Mouse (Mus musculus) layer of hippocampus, postnatal 10 days (tissue): Measurements from ENCODE around the gene Pate4. TPM values are rescaled to one million over a fixed set of nuclear protein-coding genes. Genes with fewer than 3 reads are reported as not detected.

Source experiments
- total RNA-seq, 2 experiments: library from RNA; stranded (reverse); gene quantifications; 2 replicates each; pipeline ENCODE4 v1.2.3; 2021

Gene Pate4
- total RNA-seq, 2 experiments from 2014 or later, result not detected

Other genes with a start within 250 kb of the Pate4 start
- gene Cdon, start 190.8 kb downstream of the Pate4 start, total RNA-seq, result 10 to 100 TPM in 1 of 2 experiments, 1 to 10 TPM in 1; 9.8 to 11.5 TPM
- not detected for gene Gm1113, start 93.7 kb downstream of the Pate4 start, total RNA-seq
- 10 to 100 TPM; 15.2 to 16.1 TPM for gene Ddx25, start 53.4 kb downstream of the Pate4 start, total RNA-seq
- gene Pus3, start 53.3 kb downstream of the Pate4 start, total RNA-seq, result 10 to 100 TPM; 12.0 to 13.4 TPM
- gene Pate2, start 41.7 kb downstream of the Pate4 start, total RNA-seq, result 1 to 10 TPM; 1.5 to 2.3 TPM
- 10 to 100 TPM; 12.5 to 14.6 TPM for gene Hyls1, start 41.5 kb downstream of the Pate4 start, total RNA-seq
- gene Pate3, start 36.3 kb upstream of the Pate4 start, total RNA-seq, result not detected
- gene Pate1, start 75.4 kb upstream of the Pate4 start, total RNA-seq, result not detected
- gene Gm17677, start 129.1 kb upstream of the Pate4 start, total RNA-seq, result not detected
- not detected for gene Gm17727, start 166.2 kb upstream of the Pate4 start, total RNA-seq
- gene Gm27235, start 178.2 kb upstream of the Pate4 start, total RNA-seq, result not detected
- not detected for gene D730048I06Rik, start 178.2 kb upstream of the Pate4 start, total RNA-seq
- not detected for gene 9230110F15Rik, start 232.2 kb upstream of the Pate4 start, total RNA-seq